Mouse (Mus musculus) lung, adult 18-20 months (tissue): ENCODE results near the gene Triml2.

Experiments used
- DNase-seq, 2 experiments: peaks; one replicate each; pipeline ENCODE4 v3.0.0; 2022; ENCODE audit warnings: mixed read lengths in 2 of 2

Triml2 gene

DNA sequence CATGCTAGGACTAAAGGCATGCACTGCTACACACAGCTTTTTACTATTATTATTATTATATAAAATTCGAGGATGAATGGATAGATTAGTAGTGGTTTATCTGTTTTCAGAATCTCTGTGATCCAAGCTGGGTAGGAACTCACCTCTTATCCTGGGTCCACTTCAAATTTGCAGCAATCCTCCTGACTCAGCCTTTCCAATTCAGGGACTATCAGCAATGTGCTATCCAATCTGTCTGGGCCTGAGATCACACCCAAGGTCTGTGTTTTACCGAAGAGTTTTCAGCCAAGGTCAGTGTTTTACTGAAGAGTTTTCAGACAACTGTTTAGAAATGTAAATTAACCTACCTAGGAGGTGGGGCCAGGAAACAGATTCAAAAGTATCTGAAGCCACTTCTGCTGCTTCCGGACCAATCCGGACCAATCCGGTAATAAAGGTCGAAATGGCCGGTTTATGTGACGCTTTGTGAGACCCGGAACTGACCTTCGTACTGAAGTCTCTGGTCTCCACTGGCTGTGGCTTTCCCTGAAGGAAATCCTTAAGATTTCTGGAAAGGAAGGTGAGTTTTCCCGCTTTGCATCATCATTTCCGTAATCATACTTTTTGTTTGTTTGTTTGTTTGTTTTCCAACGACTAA lies at the start of gene Triml2:
Triml2 (plus strand) TSS at position 488 of the 637 bp plus-strand sequence.
- DNase-seq, result no peak

DNA sequence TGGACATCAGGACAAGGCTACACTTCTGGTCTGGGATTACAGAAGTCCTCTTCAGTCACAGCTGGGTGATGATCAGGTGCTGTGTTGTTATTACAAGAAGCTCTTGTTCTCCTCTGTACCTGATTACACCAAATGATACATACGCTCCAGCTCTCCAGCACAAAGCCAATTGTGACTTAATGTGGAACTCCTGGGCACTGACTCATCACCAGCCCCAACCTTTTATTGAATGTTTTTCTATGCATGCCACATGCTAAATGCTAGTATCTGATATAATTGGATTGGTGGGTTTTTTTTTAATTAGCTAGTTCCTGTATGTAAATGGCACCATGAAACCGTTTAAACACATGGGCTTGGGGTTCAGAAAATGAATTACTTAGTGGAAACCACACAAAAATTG lies 39.0 kb upstream of the Triml2 start, which contains the start of gene Triml1:
Triml1 (minus strand) TSS at position 101 of the 400 bp plus-strand sequence.
- no peak for DNase-seq

DNA sequence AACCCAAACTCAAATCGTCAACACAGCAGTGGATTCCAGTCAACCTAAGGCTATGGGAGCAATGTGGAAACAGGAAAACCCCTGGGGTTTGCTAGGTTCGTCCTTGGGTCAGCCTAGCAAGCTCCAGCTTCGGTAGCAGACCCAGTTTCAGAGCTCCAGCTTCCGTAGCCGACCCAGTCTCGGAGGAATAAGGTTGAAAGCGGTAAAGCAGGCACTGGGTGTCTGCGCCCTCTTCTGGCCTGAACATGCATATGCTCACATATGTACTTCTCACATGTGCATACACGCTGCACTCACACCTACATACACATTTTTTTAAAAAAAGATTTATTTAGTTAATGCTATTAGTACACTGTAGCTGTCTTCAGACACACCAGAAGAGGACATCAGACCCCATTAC lies 31.0 kb upstream of the Triml2 start:
- no peak for DNase-seq

DNA sequence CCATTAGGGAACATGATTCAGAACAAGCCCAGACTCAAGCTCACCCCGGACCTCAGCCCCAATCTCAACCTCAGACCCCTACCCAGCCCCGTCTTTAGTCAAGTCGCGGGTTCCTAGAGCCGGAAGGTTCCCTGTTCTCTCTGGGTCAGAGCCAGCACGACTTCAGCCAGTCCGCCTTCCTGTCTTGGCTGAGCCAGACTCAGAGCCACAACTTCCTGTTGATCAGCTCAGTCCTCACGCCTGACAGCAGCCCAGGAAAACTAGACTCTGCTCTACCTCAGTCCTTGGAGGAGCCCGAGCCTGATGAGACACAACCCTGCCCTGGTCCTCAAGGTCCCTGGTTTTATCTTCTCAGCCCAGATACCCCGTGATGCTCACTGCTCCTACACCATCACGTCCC lies 17.1 kb upstream of the Triml2 start:
- DNase-seq, result no peak

- DNase-seq, result no peak
Measured at GRCm38 (mm10) chr8:43164453-43164852, 15.9 kb upstream of the Triml2 start.

DNA sequence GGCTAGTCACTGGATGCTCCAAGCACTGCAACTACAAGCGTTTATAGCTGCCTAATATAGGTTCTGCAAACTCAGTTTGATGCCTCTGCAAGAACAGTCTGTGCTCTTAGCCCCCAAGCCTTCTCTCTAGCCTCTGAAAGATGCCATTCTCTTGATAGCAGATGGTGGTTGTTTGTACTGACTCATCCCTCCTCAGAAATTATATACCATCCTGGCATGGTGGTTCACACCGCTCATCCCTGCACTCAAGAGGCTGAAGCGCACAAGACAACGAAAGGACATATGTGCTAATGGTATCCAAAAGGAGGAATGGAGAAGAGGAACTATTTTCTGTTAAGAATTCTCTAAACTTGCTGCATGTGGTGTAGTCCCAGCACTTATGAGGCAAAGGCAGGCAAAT lies 12.3 kb upstream of the Triml2 start:
- no peak for DNase-seq

DNA sequence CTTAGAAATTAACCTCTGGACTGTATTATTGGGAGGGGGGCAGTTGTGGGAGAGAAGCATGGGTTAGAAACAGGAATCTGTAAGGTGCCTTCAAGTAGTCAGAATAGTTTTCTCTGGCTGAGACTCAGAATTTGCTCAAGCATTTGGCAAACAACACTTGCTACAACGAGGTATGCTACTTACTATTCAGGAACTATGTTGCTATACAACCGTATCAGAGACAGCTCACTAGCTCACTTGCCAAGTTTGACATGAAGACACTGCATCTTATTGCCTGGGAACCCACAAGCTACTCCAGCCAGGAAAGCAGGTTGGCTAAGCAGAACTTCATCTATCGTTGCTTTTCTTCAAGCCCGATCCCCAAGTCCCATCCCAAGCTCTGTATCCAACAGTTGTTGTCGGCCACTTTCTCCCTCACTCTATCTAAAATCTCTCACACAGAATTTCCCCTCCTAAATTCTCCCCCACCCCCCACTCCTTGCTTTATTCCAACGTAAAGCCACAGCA lies 11.0 kb upstream of the Triml2 start:
- peak in 1 of 2 experiments; percentile 25 for DNase-seq

- DNase-seq, result no peak
Measured at GRCm38 (mm10) chr8:43176766-43177486, 3.4 kb upstream of the Triml2 start.

DNA sequence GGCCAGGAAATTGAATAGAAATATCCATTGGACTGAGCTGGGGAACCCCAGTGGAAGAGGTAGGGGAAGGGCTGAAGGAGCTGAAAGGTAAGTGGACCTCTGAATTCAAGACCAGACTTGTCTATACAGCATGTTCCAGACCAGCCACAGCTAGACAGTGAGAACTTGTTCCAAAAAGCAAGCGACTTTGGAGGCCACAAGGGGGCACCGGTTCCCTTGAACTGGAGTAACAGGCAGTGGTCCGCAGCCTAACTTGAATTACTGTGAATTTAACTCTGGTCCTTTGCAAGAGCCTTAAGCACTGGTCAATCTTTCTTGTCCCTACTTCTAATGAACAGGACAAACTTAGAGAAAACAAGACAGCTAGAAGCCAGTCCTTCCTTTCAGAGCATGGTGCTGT lies 2.1 kb upstream of the Triml2 start:
- peak in 1 of 2 experiments; percentile 6 for DNase-seq

DNA sequence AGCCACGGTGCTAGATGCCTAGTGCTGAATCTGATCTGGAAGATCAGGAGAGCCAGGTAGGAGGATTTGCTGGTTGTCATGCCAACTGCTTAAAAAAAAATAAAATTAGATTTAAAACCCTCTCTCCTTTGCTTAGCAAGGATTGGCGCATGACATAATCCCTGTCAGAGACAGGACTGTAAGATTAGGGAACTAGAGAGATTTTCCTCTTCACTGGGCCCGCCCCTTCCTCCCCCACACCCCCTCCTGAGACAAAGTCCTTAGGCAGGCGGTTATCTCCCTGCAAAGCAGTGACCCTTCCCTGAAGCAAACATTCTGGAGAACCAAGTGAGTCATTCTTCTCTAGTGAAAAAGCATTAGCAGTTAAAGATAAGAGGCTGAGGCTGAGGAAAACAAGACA lies 1.2 kb upstream of the Triml2 start:
- peak; percentile 13 to 21 for DNase-seq

GRCm38 (mm10) chr8:43182281-43182680 lies 1.9 kb downstream of the Triml2 start:
- no peak for DNase-seq

DNA sequence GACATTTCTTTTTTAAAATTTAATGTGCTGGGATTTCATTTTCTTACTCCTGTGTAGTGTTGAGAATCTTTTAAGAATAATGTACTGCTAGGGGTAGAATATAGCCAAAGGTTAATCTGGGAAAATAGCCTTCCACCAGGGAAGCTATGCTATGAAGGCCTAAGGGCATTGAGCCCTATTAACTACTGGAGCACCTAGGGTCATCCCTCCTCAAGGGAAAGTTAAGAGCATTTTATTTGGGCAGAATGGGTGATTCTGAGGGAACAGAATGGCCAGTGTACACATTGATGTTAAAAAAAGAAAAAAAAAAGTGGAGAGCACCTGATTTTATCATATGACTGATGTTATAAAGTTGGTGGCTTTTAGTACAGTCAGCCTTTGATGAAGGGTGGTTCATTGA lies 35.2 kb downstream of the Triml2 start:
- no peak for DNase-seq

DNA sequence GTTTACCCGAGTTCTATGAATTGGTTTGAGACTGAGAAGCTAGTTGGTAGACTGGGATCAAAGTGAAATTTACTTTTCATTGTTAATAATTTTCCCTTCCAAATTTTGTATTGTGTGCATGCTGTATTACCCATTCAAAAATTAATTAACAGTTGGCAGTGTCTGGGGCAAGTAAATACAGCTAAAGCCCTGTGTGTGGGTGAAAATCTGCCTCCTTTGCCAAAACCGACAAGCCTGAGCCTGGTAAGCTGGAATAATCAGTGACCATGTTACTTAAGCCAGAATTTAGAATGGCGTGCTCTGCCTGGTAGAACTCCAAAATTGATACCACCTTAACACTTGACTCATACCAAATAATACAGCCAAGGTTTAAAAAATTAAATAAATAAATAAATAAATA lies 63.0 kb downstream of the Triml2 start:
- no peak for DNase-seq
